Mouse (Mus musculus): ENCODE data around the gene 1700008O03Rik.

The 1700008O03Rik gene

DNA sequence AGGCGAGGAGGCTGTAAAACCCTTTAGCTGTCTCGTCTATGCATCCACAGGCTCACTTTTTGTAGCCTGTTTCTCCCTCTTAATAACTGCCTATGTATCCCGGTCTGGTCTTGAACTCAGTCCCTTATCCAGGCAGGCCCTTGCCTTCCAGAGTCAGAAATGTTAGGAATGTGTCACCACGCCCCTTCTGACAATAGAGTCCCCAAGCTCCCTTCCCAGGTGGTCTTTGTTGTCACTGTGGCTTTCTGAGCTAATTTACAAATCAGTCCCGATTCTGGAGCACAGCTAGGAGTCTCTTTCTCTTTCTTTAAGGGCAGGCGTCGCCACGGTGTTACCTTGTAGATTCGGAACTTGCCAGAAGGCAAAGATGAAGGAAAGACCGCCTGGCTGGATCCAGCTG, 10.4 kb downstream of the 1700008O03Rik start:
- DNase-seq, result no peak

DNA sequence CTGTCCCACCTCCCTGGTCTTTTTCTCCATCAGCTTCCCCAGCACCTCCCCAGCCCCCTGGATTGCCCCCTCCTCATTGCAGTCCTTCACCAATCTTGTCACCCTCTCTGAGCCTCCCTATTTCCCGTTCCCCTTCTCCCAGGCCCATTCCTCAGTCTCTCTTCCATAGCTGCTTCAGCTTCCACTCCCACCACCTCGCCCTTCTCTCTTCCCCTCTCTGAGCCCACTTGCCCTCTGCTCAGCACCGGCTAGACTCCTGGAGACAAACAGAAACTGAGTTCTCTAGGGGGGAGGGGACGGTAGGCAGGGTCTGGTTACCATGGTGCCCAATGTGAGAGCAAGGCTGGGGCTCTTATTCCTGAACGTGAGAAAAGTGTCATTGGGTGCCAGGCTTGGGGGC, 10.9 kb downstream of the 1700008O03Rik start:
- no peak for DNase-seq

DNA sequence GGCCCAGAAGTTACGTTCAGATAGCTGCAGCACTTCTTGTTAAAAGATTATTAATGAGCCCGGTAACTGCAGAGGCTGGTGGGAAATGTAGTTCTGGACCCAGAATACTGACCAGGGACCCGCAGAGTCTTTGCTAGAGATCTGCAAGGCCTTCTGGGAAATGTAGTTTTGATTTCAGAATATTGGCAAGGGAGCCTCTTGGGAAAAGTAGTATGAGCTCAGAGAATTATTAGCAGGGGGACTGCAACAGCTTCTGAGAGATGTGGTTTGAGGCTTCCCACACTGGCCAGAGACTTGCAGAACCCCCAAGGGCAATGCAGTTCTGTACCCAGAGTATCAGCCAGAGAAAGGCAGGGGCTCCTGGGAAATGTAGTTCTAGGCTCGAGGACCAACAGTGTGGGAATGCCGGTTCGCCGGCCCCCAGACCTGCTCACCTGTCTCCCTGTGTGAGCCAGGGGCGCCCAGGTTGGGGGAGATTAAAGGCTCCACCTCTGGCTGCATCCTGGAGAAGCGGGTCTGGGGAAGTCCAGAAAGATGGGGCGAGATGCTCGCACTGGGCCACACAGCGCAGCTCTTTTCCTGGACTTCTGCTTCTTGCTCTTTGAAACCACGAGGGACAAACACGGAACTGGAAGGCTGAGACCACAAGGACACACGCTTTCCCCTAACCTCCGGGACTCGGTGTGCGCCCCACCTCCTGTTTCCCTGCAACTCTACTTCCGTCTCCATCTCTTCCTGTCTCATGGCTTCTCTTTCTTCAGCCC, 11.5 kb downstream of the 1700008O03Rik start:
- DNase-seq, result peak; percentile 54

DNA sequence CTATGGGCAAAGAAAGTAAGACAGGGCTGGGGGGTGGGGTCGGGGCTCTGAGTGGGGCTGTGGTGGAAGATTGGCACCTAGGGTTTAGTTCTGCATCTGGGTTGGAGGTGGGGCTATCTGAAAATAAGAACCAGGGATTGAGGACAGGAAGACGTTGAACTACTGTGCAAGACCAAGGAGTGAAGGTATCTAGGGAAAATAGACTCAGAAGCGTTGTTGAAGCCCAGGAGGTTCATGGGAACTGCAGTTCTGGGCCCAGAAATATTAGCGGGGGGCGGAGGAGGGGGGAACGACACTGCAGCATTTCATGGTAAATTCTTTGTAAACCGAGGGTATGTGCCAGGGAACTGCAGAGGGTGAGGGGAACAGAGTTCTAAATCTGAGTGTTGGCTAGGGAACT, 12.2 kb downstream of the 1700008O03Rik start:
- no peak for DNase-seq

DNA sequence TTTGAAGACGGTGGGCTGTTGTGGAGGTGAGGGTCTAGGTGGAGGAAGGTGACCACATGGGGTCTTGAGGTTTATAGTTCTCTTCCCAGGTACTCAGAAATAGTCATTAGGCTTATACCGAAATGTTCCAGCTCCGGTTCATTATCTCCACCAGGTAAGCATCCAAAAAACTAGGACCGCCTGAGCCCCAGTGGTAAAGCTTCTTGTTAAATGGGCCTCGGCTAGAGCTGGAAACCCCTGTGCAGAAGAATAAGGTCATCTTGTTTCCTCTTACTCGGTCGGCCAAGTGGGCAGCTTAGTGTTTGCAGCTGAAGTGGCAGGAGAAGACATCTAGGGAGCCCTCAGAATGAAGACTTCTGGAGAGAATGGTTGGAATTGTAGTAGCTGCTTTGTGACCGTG, 12.9 kb downstream of the 1700008O03Rik start:
- no peak for DNase-seq

DNA sequence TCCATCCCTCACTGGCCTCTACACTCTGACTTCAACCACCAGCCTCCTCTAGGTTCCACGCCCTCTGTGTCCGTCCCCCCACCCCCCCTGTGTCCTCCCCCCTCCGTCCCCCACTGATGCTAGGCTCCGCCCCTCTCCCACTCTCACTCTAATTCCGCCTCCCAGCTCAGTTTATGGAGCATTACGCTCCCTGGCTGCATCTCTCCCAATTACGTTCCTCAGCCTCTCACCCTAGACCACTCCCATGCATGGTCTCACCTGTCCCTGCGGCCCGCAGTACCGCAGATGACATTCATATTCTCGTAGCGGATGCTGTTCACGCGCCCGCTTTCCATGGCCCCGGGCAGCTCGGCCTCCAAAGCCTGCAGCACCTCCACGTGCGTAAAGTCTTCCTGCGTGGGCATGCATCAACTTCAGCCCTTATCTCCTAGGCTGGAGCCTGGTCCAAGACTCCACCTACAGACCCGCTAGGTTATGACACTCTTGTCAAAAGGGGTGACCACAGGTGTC, 24.8 kb downstream of the 1700008O03Rik start:
- DNase-seq, result no peak

DNA sequence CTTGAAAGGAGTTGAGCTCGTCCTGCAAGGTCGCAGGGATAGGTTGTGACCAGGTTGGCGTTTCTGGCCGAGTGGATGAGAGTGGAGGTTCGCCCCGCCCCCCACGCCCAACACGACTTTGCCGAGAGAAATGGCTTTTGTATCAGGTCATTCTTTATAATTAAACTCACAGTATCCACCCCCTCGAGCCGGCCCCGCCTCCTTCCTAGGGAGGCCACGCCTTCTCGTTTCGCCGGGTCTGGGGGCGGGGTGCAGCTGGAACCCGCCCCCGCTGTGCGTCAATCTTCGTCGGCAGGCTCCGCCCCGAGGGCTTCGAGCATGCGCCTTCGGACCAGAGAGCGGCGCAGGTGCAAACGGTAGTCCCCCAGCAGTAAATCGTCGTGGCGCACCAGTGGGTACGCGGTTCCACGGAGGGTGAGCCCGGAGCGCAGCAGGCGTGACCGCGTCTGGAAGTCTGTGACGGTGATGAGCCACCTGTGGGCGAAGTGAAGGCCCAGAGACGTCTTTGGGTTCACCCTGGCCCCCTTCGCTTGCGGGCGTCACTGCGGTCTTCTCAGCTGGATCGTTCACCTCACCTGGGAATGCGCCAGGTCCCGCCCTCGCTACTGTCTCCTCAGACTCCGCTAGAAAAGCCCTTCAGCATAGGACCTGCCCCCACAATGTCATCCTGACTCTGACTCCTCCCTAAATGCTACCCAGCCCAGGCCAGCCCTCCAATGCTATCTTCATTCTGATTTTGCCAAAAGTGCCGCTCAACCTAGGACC, 25.5 kb downstream of the 1700008O03Rik start:
- peak; percentile 96 for DNase-seq

DNA sequence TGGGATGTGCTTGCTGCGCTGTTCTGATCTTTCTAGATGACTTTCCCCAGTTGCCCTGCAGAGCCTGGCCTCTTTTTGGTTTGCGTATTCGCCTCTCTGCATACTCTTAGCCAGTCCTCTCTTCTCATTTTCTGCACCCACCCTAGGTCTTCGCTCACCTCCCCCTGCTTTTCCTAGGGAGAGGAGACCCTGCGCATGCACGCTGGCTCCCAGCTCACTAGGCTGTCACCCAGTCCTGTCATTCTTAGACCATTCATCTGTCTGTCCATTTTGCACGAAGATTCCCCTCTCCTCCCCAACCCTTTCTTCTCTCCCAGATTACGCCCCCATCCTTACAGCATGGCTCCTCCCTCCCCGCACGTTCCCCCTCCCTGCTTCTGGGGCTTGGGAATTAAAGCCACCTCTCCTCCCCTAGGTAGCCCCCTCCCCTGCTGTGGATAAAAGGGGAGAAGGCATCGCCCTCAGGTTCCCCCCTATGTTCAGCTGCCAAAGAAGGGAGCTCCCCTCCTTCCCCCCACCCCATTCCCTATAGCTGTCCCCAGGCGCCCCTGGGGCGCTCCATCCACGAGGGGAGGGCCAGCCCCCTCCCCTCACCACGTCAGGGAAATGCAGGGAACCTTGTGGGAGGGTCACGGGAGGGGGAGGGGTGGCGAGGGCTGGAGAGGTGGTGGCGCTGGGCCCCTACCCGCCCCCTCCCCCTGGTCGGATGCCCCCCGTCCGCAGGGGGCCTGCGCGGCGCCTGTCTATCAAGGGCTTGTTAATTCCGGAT, 26.6 kb downstream of the 1700008O03Rik start:
- peak; percentile 51 for DNase-seq

DNA sequence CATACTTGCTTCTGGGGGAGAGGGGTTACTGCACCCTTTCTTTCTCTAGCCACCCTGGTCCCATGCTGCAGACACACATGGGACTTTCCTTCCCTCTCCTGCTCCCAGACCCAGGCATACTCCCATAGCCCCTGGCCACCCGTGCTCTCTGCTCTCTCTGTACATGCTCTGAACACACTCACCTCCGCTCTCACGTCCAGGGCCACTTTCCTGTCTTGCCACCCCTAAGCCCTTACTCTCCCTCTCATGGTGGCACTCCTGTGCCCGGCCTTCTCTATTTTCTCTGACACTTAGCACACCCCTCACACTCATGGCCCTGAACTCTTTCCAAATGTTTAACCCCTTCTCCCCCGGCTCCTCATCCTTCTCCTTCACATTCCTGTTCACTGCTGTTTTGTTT, 27.6 kb downstream of the 1700008O03Rik start:
- DNase-seq, result no peak

DNA sequence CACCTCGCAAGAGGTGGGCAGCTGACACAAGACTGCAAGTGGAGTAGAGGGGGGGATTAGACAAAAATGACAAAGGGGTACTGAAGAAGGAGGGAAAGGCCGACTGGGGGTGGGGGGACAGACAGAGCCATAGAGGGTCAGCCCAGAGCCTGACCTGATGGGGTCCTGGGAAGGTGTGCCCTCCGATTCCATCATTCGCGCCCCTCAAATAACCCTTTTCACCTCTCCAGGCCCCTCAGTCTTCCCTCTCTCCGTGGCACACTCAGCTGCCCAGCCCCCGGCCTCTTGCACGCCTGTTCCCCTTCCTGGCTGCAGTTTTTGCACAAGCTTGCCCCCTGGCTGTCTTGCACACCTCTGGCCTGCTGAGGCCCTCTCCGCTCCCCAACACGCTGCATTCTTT, 28.1 kb downstream of the 1700008O03Rik start:
- no peak for DNase-seq

DNA sequence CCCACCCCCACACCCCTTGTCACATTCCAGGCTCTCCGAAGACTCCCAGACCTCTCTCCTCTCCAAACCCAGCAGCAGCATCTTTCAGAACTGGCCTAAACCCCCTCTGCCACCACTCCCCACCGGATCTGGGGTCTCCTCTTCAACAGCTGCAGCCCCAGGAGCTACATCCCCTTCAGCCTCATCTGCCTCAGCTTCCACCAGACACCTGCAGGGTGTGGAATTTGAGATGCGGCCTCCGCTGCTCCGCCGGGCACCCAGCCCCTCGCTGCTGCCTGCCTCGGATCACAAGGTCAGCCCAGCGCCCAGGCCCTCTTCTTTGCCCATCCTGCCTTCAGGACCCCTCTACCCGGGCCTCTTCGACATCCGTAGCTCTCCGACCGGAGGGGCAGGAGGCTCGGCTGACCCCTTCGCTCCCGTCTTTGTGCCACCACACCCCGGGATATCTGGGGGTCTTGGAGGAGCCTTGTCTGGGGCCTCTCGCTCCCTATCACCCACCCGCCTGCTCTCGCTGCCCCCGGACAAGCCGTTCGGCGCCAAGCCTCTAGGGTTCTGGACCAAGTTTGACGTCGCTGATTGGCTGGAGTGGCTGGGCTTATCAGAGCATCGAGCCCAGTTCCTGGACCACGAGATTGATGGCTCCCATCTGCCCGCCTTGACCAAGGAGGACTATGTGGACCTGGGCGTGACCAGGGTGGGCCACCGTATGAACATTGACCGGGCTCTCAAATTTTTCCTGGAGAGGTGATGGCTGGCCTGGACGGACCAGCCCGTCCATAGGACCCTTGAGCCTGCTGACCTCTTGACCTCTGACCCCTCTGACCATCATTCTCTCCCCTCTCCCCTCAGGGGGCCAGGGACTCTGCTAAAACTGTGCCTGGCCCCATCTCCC, 28.8 kb downstream of the 1700008O03Rik start:
- DNase-seq, result no peak

DNA sequence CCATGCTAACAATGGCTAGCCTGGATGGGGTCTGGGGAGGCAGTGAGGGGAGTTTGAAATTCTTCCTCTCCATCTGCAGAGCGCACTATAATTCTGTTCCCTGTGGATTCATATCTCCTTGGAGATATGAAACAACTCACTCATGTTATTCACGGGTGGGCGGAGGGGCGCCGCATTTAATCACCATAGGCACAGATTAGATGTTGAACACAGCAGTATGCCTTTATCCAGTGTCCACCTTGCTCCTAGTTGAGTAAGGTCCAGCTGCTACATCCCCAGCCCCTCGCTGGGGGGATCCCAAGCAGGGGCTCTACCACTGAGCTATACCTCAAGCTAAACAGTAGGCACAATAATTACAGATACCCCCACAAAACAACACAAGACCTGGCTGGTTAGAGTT, 30.2 kb downstream of the 1700008O03Rik start:
- no peak for DNase-seq

DNA sequence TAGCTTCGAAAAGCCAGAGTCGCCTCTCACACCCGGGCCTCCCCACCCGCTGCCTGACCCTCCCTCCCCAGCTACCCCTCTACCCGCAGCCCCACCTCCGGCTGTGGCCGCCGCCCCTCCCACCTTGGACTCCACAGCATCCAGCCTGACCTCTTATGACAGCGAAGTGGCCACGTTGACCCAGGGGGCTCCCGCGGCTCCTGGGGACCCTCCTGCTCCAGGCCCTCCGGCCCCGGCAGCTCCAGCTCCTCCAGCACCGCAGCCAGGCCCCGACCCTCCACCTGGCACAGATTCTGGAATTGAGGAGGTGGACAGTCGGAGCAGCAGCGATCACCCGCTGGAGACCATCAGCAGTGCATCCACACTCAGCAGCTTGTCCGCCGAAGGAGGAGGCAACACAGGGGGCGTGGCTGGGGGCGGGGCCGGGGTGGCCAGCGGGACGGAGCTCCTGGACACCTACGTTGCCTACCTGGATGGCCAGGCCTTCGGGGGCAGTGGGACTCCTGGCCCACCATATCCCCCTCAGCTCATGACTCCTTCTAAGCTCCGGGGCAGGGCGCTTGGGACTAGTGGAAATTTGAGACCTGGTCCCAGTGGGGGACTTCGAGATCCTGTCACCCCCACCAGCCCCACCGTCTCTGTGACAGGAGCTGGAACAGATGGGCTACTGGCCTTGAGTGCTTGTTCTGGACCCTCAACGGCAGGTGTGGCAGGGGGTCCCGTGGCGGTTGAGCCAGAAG, 31.8 kb downstream of the 1700008O03Rik start:
- no peak for DNase-seq

DNA sequence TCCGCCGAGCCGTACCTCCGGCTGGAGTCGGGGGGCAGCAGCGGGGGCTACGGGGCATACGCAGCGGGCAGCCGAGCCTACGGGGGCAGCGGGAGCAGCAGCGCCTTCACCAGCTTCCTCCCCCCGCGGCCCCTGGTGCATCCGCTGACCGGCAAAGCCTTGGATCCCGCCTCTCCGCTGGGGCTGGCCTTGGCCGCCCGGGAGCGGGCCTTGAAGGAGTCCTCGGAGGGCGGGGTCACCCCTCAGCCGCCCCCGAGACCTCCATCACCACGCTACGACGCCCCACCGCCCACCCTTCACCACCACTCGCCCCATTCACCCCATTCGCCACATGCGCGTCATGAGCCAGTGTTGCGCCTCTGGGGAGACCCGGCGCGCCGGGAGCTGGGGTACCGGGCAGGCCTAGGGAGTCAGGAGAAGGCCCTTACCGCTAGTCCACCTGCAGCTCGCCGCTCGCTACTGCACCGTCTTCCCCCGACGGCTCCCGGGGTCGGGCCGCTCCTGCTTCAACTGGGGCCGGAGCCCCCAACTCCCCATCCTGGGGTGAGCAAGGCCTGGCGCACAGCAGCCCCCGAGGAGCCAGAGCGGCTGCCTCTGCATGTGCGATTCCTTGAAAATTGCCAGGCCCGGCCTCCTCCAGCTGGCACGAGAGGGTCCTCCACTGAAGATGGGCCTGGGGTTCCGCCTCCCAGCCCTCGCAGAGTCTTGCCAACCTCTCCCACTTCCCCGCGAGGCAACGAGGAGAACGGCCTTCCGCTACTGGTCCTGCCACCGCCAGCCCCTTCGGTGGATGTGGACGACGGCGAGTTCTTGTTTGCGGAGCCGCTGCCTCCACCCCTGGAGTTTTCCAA, 32.6 kb downstream of the 1700008O03Rik start:
- DNase-seq, result no peak

DNA sequence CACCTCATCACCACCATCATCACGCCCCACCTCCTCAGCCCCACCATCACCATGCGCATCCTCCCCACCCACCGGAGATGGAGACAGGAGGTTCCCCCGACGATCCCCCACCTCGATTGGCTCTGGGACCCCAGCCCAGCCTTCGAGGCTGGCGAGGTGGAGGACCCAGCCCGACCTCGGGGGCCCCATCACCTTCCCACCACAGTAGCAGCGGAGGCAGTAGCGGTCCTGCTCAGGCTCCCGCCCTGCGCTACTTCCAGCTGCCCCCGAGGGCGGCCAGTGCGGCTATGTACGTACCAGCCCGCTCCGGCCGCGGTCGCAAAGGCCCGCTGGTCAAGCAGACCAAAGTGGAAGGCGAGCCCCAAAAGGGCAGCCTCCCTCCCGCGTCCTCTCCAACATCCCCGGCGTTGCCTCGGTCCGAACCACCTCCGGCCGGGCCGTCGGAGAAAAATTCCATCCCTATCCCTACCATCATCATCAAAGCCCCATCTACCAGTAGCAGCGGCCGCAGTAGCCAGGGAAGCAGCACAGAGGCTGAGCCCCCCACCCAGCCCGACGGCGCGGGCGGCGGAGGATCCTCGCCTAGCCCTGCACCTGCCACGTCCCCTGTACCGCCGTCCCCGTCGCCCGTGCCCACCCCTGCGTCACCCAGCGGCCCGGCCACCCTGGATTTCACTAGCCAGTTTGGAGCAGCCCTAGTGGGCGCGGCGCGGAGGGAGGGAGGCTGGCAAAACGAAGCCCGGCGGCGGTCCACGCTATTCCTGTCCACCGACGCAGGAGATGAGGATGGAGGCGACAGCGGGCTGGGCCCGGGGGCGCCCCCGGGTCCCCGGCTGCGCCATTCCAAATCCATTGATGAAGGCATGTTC, 33.5 kb downstream of the 1700008O03Rik start:
- DNase-seq, result no peak

DNA sequence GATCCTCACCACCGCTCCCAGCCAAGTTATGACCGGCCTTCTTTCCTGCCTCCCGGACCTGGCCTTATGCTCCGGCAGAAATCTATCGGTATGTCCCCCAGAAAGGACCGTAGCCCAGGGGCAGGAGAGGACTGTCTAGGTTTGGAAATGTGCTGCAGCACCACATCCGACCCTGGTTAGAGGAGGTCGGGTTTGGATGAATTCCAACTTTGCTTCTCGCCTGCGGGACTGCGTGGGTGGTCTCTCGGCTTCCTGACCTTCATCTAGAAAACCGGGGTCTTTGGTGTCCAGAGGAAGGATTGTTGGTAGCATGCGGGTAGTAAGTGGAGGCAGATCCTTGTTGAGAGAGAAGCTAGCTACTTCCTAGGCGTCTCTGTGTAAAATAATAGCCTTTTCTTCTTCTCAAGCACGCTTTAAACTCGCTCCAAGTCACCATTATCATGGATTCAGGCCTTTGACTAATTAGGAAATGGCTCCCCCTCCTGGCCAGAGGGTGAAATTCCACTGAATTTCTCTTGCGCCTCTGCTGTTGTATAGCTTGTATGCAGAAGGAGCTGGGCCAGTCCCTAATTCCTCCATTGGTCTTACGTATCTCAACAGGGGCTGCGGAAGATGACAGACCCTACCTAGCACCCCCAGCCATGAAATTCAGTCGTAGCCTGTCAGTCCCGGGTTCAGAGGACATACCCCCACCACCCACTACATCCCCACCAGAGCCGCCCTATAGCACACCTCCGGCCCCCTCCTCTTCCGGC, 34.5 kb downstream of the 1700008O03Rik start:
- DNase-seq, result peak; percentile 77

DNA sequence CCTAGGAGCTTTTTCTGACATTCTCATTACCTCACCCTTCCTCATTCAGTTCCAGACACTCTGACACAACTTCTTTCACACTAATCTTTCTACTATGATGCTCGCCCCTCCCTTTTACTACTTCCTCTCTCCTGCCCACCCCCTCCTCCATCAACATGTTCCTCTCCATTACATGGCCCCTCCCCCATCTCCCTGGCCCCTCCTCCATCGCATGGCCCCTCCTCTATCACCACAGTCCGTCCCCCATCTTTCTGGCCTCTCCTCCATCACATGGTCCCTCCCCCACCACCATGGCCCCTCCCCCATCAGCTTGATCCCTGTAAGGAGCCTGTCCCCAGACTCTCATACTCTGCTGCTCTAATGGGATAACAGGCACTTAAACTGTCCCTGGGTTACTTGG, 36.6 kb downstream of the 1700008O03Rik start:
- DNase-seq, result no peak

DNA sequence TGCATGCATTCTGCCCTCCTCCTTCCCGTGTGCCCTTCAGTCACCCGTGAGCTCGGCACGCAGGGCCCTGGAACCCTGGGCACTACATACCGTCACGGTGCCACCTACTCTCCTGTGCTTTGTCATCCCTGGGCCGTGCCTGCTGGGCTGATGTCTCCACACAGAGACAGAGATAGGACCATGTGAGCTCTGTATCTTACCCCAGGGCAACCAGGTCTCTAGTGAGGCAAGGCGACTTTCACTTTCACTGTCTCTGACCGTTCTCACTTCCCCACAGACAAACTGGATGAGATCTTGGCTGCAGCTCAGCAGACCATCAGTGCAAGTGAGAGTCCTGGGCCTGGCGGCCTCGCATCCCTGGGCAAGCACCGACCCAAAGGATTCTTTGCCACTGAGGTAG, 41.0 kb downstream of the 1700008O03Rik start:
- no peak for DNase-seq

Measured in right cerebral cortex, postnatal 14 days (tissue).